Mouse (Mus musculus) ES-Bruce4 (cell line): ENCODE data around the gene Tcta.

Experiments used
- CTCF ChIP-seq: IDR thresholded peaks from one replicate; pipeline ENCODE4 v1.8.1; 2011; ENCODE audit warnings: low read depth, low read length
- EP300 ChIP-seq: IDR thresholded peaks from 2 replicates; pipeline ENCODE4 v1.6.1; 2011; ENCODE audit warnings: low read depth, low read length; ENCODE audit not compliant: insufficient read depth
- POLR2A ChIP-seq: IDR thresholded peaks from one replicate; pipeline ENCODE4 v1.8.1; 2011; ENCODE audit warnings: low read length; ENCODE audit not compliant: insufficient read depth

GRCm38 (mm10) chr9:108348290-108348680 lies 42.3 kb upstream of the Tcta start:
- TF ChIP-seq POLR2A (no peak), CTCF (no peak), EP300 (no peak)
